Mouse (Mus musculus) liver, postnatal 0 days (tissue): ENCODE measurements at regions not wholly inside any gene's neighbourhood (a gene's known extent, or its start where the extent isn't known, plus 50 kb on each side); places are given as distances from the start of the nearest gene placed in this dataset.

Experiments
- CTCF ChIP-seq: sonication (generic); IDR thresholded peaks from 2 replicates; pipeline ENCODE4 v1.5.1; 2016; ENCODE audit warnings: antibody characterized with exemption, low read depth
- EP300 ChIP-seq: IDR thresholded peaks from 2 replicates; pipeline ENCODE4 v1.6.1; 2016; ENCODE audit warnings: antibody characterized with exemption, low read depth, mild to moderate bottlenecking

- TF ChIP-seq CTCF (no peak), EP300 (no peak)
Measured at GRCm38 (mm10) chr7:63833676-63834075, 83.0 kb upstream of the E030018B13Rik start.
